Mouse (Mus musculus) large intestine, adult 2 months (tissue): ENCODE results near the gene Grm5. TPM values are rescaled to one million over a fixed set of nuclear protein-coding genes. Genes with fewer than 3 reads are reported as not detected.

ENCODE experiments used
- DNase-seq: peaks from one replicate; pipeline ENCODE4 v3.0.0-alpha.2; 2012; ENCODE audit warnings: low read depth, low spot score
- WGBS: fragments of 180-500 bp; shearing (Covaris S2); methylation state at CpG from one replicate; pipeline ENCODE4 v1.1.7; 2018; 5-methylcytosine and 5-hydroxymethylcytosine counted together
- polyA plus RNA-seq: library from polyadenylated mRNA; depleted of rRNA; stranded (reverse); fragments of >200 nt; gene quantifications from 2 replicates; pipeline ENCODE4 v1.2.3, GENCODE M21; 2012; rRNA removed

The Grm5 gene
- polyA plus RNA-seq: not detected in 2 replicates

DNA sequence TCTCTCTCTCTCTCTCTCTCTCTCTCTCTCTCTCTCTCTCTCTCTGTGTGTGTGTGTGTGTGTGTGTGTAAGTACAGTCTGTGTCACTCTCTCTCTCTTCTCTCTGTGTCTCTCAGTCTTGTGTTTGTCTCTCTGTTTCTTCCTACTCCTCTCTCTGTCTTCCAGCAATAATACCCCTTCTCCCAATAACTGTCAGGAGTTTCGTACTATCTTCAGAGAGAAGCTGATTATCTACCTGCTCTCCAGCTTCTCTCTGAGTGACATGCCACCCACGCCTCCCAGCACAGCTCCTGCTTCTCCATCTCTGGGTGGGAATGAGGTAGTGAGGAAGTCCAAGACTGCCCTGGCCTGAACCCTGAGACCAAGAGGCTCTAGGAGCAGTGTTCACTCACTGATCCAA lies at the start of gene Grm5:
TSS of gene Grm5 (plus strand) at position 301 of the 400 bp plus-strand sequence.
- no peak for DNase-seq
- WGBS: 16% methylated on average over 2 of the region's 2 CpGs

DNA sequence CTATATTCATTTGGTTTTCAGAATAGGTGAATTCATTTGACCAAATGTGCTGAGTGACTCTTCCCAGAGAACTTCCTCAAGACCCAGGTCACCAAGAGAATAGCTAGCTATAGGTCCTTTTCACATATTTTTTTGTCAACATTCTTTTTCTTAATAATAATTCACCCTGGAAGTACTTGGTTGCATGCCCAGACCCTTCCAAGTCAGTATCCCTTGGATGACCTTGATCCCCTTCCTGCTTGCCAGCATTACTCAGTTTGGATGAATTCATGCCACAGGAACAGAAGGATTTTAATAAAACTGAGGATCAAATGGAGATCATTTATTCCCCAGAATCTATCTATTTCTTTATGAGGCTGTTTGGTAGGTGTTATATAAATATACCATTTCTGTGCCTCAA lies 44.9 kb upstream of the Grm5 start:
- DNase-seq: no peak

DNA sequence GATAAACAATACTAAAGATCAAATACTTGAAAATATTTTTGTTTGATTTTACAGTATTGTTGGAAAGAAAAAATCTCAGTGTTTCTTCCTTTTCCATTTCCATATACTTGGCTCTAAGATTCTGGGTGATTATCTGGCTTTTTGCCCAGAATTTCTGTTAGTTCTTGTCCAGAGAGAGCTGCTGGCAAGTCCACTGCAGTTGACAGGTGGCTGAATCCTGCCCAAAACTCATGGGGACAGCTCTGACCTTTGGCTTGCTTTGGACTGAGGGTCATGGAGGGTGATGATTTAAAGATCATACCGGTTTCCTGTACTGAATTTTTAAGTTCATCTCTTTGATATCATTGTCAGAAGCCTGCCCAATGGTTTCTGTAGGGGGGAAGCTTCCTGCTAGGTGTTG lies 18.7 kb upstream of the Grm5 start:
- 37% methylated on average over 1 of the region's 1 CpGs for WGBS
- DNase-seq: no peak

GRCm38 (mm10) chr7:87566476-87566875 lies 17.5 kb upstream of the Grm5 start:
- no peak for DNase-seq

GRCm38 (mm10) chr7:87584281-87584701 lies 323 bp downstream of the Grm5 start:
- 6% methylated on average over 28 of the region's 28 CpGs for WGBS
- no peak for DNase-seq

- DNase-seq: no peak
Measured at GRCm38 (mm10) chr7:87586271-87586937, 2.4 kb downstream of the Grm5 start.

GRCm38 (mm10) chr7:87587976-87588375 lies 4.0 kb downstream of the Grm5 start:
- DNase-seq: no peak
- WGBS: 10% methylated on average over 1 of the region's 1 CpGs

More at GRCm38 (mm10) chr7:87586271-87586937, 2.4 kb downstream of the Grm5 start:
- 22% methylated on average over 10 of the region's 10 CpGs for WGBS

- WGBS: 65% methylated on average over 2 of the region's 2 CpGs
- DNase-seq: no peak
Measured at GRCm38 (mm10) chr7:87626251-87626650, 42.3 kb downstream of the Grm5 start.

DNA sequence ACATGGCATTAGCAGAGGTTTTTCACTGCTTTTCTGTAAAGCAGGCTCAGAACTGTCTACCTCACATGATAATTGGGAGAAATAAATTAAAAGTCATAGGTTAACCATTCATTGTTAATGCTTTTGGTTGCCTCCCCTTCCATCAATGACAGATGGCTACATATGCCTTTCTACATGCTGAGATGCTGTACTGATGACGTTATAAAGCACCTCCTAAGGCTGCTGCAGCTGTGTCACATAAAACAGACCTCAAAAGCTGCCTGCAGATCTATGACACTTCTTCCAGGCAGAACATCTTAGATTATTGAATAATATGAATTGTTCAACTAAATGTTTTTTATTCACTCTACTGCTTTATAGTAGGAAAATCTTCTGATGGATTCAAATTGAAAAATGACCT lies 51.6 kb downstream of the Grm5 start:
- 29% methylated on average over 1 of the region's 1 CpGs for WGBS
- DNase-seq: no peak

- 83% methylated on average over 3 of the region's 3 CpGs for WGBS
- DNase-seq: no peak
Measured at GRCm38 (mm10) chr7:87650610-87651009, 66.6 kb downstream of the Grm5 start.

DNA sequence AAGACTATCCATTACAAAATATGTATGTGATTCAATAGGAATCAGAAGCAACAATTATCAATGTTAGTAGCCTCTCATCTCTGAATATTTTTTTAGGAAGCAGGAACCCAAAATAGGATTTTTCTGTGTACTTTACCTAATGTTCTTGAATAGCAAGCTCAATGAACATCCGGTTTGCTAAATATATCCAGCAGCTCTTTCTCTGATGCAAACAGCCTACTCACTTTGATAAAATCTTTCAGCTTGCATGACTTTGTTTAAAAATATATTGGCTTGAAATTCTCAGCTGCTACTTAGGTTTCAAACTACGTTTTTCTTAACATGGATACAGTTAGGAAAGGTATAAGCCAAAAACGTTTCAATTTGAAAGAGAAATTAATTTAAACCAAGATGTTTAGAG lies 77.8 kb downstream of the Grm5 start:
- no peak for DNase-seq
- WGBS: 46% methylated on average over 3 of the region's 3 CpGs

DNA sequence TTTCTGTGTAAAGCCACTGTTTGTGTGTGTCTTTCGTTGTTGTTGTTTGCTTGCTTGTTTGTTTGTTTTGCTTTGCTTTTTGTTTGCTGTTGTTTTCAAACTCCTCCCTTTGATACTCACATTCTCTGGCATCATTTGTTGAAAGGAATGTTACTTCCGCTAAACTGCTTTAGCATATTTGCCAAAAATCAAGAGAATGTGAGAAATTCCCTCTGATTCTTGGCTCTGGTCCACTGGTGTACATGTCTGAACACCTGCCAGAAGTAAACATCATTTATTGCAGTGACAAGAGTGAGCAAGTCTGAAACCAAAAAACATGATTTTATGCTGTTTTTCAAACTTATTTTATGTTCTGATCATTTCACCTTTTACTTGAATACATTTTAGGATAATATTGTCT lies 80.1 kb downstream of the Grm5 start:
- whole genome bisulfite sequencing: 62% methylated on average over 2 of the region's 2 CpGs

DNA sequence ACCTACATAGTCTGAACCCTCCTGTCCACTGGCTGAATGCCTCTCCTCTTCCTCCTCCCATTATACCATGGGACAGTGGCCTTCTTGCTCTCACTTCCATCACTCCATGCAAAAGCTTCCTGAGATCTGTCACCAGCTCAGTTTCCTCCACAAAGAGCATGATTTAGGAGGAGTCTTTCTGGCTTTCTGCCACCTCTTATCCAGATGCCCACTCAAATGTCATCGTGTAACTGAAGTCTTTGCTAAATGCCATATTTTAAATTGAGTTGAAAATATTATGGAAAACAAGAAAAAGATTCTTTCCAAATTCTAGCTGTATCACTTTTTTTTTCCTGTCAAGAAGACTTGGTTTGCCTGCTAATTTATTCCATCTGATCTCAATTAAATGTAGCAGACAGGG lies 132.4 kb downstream of the Grm5 start:
- DNase-seq: no peak
- 61% methylated on average over 1 of the region's 1 CpGs for WGBS

More for the DNA sequence above, 80.1 kb downstream of the Grm5 start:
- no peak for DNase-seq

- WGBS: 44% methylated on average over 1 of the region's 1 CpGs
Measured at GRCm38 (mm10) chr7:87718631-87719030, 134.7 kb downstream of the Grm5 start.

DNA sequence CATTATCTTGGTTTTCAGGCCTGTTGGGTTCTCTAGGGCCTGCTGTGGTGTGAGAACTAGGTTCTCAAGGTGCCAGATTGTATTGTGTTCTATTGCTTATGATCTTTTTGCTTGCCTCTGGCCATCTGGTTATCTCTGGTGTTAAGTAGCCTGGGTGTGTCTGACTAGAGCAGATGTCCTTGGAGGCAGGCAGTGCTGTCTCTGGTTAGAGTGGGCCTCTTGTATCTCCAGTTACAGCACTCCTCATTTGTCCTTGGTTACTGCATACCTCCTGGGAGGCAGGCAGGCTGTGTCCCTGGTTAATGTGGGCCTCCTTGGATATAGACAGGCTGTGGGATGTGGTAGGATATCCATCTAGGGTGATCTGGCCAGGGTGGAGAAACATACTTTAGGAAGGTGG lies 150.5 kb downstream of the Grm5 start:
- DNase-seq: no peak

More at GRCm38 (mm10) chr7:87718631-87719030, 134.7 kb downstream of the Grm5 start:
- DNase-seq: no peak

DNA sequence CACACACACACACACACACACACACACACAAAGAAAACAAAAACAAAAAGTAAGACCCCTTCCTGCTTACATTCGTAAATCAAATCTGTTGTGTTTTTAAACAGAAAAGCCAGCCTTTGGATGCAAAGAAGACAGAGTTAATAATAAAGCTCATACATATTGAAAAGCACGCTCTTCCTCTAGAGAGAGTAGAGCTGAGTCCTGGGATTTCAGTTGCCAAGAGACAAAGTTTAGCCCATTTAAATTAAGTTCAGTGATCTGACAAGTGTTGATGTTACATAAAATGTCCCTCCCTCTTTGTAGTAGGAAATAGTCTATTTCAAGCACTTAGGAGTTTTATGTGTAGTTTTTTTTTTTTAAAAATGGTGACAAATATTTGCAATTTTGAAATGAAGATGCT lies 178.0 kb downstream of the Grm5 start:
- WGBS: 62% methylated on average over 2 of the region's 2 CpGs
- no peak for DNase-seq

GRCm38 (mm10) chr7:87762376-87762775 lies 178.4 kb downstream of the Grm5 start:
- no peak for DNase-seq
- WGBS: 53% methylated on average over 3 of the region's 3 CpGs

GRCm38 (mm10) chr7:87787560-87787959 lies 203.6 kb downstream of the Grm5 start:
- DNase-seq: no peak
- WGBS: 90% methylated on average over 1 of the region's 1 CpGs

DNA sequence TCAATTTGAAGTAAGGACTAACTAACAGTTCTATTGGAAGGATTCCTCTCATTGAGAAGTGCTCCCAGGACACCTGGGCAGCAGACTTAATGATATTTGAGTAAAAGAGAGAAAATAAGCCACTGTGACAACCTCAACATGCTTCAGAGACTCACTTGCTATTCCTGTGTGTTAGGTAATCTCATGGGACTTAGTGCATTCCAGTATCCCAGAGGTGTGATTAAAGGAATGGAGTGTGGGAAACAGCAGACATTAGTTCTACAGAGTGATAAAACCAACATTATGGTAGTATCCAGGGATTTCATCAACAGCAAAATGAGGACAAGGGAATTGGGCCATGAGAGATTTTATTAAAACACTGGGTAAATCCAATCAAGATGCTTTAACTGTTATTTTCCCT lies 205.0 kb downstream of the Grm5 start:
- no peak for DNase-seq

DNA sequence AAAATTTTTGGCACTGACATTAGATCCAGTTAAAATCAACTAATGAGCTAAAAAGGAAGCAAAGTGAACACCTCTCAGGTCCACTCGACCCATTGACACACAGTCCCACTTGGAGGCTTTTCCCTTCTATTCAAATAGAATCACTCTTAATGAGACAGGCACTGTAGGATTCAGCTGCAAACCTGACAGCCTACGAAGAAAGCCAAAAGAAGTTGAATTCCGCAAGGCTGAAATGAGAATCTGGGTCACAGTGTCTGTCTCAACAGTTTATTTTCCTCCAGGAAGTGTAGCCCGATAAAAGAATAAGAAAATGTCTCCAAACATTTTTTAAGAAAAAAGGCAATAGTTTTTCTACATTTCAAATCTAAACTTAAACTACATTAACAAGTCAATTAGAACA lies 209.9 kb downstream of the Grm5 start:
- no peak for DNase-seq
- WGBS: 65% methylated on average over 4 of the region's 4 CpGs

- 48% methylated on average over 1 of the region's 1 CpGs for WGBS
- DNase-seq: no peak
Measured at GRCm38 (mm10) chr7:87824898-87825297, 240.9 kb downstream of the Grm5 start.

DNA sequence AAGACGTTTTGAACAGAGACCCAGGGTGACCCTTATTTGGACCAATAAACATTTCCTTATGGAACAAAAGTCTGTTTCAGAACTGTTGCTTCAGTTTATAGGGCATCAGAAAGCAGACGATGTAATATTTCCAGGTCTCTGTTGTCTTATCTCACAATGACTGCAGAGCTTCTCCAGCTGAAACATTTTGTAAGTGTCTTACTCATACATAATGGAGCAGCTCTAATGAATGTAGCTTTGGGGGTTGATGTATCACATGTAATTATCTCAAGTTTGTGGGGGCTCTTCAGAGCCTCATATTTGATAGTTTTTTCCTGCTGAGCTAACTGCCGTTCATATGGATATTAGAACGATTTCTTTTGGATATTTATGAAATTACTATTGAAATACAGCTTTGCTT lies 250.7 kb downstream of the Grm5 start:
- no peak for DNase-seq
- WGBS: 58% methylated on average over 4 of the region's 4 CpGs
